Mouse (Mus musculus) ES-E14 (cell line): ENCODE measurements at regions not wholly inside any gene's neighbourhood (a gene's known extent, or its start where the extent isn't known, plus 50 kb on each side); places are given as distances from the start of the nearest gene placed in this dataset.

Source experiments
- DNase-seq: peaks from one replicate; pipeline ENCODE4 v3.0.0-alpha.2; 2013; ENCODE audit warnings: low read depth, low spot score
- H3K27ac ChIP-seq: 2 replicates; pipeline ENCODE4 v1.5.1; 2012; ENCODE audit warnings: low read depth, mild to moderate bottlenecking, low read length, moderate library complexity, mixed read lengths; ENCODE audit not compliant: poor library complexity, insufficient read depth, severe bottlenecking
- H3K36me3 ChIP-seq: 2 replicates; pipeline ENCODE4 v1.6.1; 2012; ENCODE audit warnings: mild to moderate bottlenecking, low read length, moderate library complexity, mixed read lengths; ENCODE audit not compliant: control insufficient read depth, poor library complexity, insufficient read depth, severe bottlenecking
- H3K4me1 ChIP-seq, 2 experiments: fragments of 150-350 bp in 1 of 2; sonication (generic) in 1 of 2; 2 replicates each; pipeline ENCODE4 v1.6.1; 2012; ENCODE audit warnings: low read length in 2 of 2, mild to moderate bottlenecking in 1 of 2, mixed read lengths in 1 of 2; ENCODE audit not compliant: control insufficient read depth in 2 of 2, insufficient read depth in 2 of 2, poor library complexity in 1 of 2
- H3K4me3 ChIP-seq, 2 experiments: fragments of 150-350 bp in 1 of 2; sonication (generic) in 1 of 2; 2 replicates each; pipeline ENCODE4 v1.5.1; 2012; ENCODE audit warnings: low read length in 2 of 2, low read depth in 1 of 2, mild to moderate bottlenecking in 1 of 2, mixed read lengths in 1 of 2; ENCODE audit not compliant: insufficient read depth in 1 of 2, poor library complexity in 1 of 2, severe bottlenecking in 1 of 2
- H3K9ac ChIP-seq: 2 replicates; pipeline ENCODE4 v1.6.1; 2012; ENCODE audit warnings: low read depth, mild to moderate bottlenecking, low read length, mixed read lengths; ENCODE audit not compliant: poor library complexity, insufficient read depth, severe bottlenecking
- H3K9me3 ChIP-seq: fragments of 150-350 bp; sonication (generic); 2 replicates; pipeline ENCODE4 v1.6.1; 2012; ENCODE audit warnings: low read depth, mild to moderate bottlenecking, low read length; ENCODE audit not compliant: control insufficient read depth, insufficient read depth
- CHD2 ChIP-seq: IDR thresholded peaks from 2 replicates; pipeline ENCODE4 v1.6.1; 2014; ENCODE audit warnings: mild to moderate bottlenecking, low read depth, low read length, inconsistent platforms
- HCFC1 ChIP-seq: IDR thresholded peaks from 2 replicates; pipeline ENCODE4 v1.6.1; 2012; ENCODE audit warnings: low read length, inconsistent platforms, borderline replicate concordance; ENCODE audit not compliant: insufficient read depth
- MAFK ChIP-seq: IDR thresholded peaks from 2 replicates; pipeline ENCODE4 v1.6.1; 2014; ENCODE audit warnings: mild to moderate bottlenecking, low read depth, low read length, inconsistent platforms; ENCODE audit not compliant: insufficient read depth
- ZC3H11A ChIP-seq: IDR thresholded peaks from 2 replicates; pipeline ENCODE4 v1.6.1; 2012; ENCODE audit warnings: low read depth, mild to moderate bottlenecking, inconsistent platforms, low read length, borderline replicate concordance
- ZNF384 ChIP-seq: IDR thresholded peaks from 2 replicates; pipeline ENCODE4 v1.6.1; 2012; ENCODE audit warnings: low read depth, low read length, inconsistent platforms
- in situ Hi-C, 2 experiments: fragments of 600-800 bp; cut with MboI; formaldehyde crosslinking; loops; one replicate each; pipeline ENCODE4 v1.15.1; 2025; ENCODE audit warnings: low sequenced_read_pairs in 2 of 2, inconsistent platforms in 1 of 2; ENCODE audit not compliant: unreplicated experiment in 2 of 2

DNA sequence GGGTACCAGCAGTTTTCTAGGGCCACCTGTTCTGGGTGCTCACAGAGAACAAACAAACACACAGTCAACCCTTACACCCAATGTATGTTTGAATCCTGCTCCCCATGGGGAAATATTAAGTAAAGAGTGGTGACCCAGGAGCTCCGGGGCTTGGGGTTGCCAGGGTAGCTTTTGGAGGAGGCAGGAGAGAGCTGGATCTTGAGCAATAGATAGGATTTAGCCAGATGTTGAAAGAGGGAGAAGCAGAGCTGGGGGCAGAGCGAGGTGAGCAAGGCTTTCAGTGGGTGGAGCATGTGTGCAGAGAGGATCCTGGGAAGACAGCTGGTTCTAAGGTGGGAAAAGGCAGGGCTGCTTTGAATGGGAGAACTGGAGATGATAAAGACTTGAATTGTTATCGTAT is 59.9 kb downstream of the Fos start:
- TF ChIP-seq ZC3H11A (no peak), CHD2 (no peak), HCFC1 (no peak), MAFK (no peak), ZNF384 (no peak)
- Histone ChIP-seq H3K4me3 (no peak overlapping the region), H3K36me3 (no peaks in the 10 kb centered on the region), H3K27ac (no peak overlapping the region), H3K9me3 (no peaks in the 10 kb centered on the region), H3K4me1 (no peaks in the 10 kb centered on the region), H3K9ac (no peak overlapping the region; the same call in 1 of the 2 replicates)
- in situ Hi-C loops = loop anchor here in 1 of 2 experiments (10.0 kb wide), 1 partner anchor 121 kb away; no protein-coding TSS in a partner anchor
- DNase-seq = no peak

DNA sequence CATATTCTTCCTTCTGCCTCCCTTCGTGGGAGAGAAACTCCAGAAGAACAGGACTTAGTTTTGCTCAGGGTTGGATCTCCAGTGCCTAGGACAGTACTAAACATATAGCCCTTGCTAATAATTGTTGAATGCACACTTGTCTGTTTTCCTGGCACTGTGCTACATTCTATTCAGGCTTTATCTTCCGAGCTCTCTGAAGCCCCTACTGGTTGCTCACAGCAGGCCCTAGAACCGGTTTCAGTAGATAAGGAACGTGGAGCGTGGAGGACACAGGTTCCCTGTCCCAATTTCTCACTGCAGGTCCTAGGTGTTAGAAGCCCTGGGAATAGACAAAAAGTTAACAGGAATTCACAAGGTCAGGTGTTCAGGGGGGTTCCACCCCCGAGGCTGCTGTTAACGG is 59.4 kb upstream of the Jdp2 start:
- no peak overlapping the region for H3K4me3 ChIP-seq
- no peak for TF ChIP-seq CHD2
- TF ChIP-seq HCFC1 = no peak
- TF ChIP-seq ZNF384 = no peak

DNA sequence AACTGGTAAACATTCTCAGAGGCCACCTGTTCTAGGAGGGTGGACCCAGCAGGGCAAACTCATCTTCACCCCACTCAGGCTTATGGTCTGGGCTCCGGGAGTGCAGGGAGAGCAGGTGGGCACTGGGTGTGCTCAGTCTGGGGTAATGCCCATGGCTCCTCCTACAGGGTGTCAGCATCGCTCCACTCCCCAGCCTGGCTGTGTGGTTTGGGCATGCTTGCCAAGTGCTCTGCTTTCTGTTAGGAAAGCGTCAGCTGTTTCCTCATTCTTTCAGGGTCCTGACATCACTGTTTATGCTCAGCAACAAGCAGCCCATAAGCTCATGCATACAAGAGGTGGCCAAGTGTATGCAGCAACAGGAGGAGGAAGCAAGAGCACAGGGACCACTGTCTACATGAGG is 57.7 kb upstream of the Jdp2 start:
- Histone ChIP-seq H3K27ac (no peak overlapping the region), H3K36me3 (no peaks in the 10 kb centered on the region), H3K9ac (no peak overlapping the region), H3K9me3 (no peaks in the 10 kb centered on the region), H3K4me3 (no peak overlapping the region), H3K4me1 (peaks cover 0 to 7% of the 10 kb centered on the region in 2 experiments; a peak in 2 of 4 replicates)
- in situ Hi-C loops = no loop called here
- DNase-seq = no peak
- no peak for TF ChIP-seq HCFC1
- no peak for TF ChIP-seq ZC3H11A
- no peak for TF ChIP-seq CHD2
- no peak for TF ChIP-seq MAFK
- TF ChIP-seq ZNF384 = no peak

More for the DNA sequence above, 59.4 kb upstream of the Jdp2 start:
- H3K4me1 ChIP-seq = peaks cover 0 to 7% of the 10 kb centered on the region in 2 experiments; a peak in 2 of 4 replicates
- no peak overlapping the region for H3K27ac ChIP-seq
- no peaks in the 10 kb centered on the region for H3K9me3 ChIP-seq
- H3K9ac ChIP-seq = no peak overlapping the region
- H3K36me3 ChIP-seq = no peaks in the 10 kb centered on the region
- in situ Hi-C loops = loop anchor here in 1 of 2 experiments (10.0 kb wide), 1 partner anchor 115 kb away; no protein-coding TSS in a partner anchor
- DNase-seq = no peak

DNA sequence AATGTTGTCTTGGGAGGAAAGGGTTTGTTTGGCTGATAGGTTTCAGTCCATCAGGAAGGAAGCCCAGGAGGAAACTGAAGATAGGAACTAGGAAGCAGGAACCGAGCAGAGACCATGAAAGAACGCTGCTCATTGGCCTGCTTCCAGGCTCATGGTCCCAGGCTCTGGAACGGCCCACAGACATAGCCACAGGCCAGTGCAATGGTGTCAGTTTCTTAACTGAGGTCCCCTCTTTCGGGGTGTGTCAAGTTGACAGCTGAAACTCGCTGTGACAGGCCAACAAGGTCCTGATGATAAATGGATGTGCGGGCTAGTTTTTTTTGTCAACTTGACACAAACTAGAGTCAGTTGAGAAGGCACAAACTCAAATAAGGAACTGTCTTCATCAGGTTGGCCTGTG is 55.9 kb upstream of the Jdp2 start:
- TF ChIP-seq CHD2 = no peak
- TF ChIP-seq MAFK = no peak
- no peak for TF ChIP-seq HCFC1
- no peak overlapping the region for H3K9ac ChIP-seq
- no peak for DNase-seq
- H3K36me3 ChIP-seq = no peaks in the 10 kb centered on the region
- H3K27ac ChIP-seq = no peak overlapping the region
- no peaks in the 10 kb centered on the region for H3K9me3 ChIP-seq
- no peak overlapping the region for H3K4me3 ChIP-seq
- in situ Hi-C loops = no loop called here
- H3K4me1 ChIP-seq = peaks cover 0 to 7% of the 10 kb centered on the region in 2 experiments; a peak in 2 of 4 replicates

DNA sequence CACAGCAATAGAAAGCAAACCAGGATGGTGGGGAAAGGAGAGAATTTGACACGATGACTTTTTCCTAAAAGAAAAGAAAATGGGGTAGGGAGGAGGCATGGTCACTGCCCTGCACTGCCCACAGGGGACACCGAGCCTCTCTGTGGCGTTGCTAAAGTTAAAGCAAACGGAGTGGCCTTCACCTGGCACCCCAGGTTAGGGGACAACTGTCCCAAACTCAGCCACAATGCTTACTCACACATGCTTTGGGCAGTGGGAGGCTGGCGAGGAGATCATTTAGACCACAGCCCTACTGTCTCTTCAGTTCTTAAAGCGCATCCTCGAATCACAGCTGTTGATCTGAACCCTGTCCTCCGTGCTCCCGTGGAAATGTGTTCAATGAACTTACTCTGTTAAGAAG is 55.3 kb upstream of the Jdp2 start:
- TF ChIP-seq ZNF384 (no peak), ZC3H11A (no peak), HCFC1 (no peak), CHD2 (no peak), MAFK (no peak)
- Histone ChIP-seq H3K9ac (no peak overlapping the region), H3K9me3 (no peaks in the 10 kb centered on the region), H3K27ac (no peak overlapping the region), H3K4me1 (peaks cover 0 to 7% of the 10 kb centered on the region in 2 experiments; a peak in 2 of 4 replicates), H3K36me3 (no peaks in the 10 kb centered on the region), H3K4me3 (no peak overlapping the region)
- in situ Hi-C loops = no loop called here
- no peak for DNase-seq
